Mouse (Mus musculus) forebrain, embryonic 10.5 days (tissue): ENCODE results near the gene Stxbp1. TPM values are rescaled to one million over a fixed set of nuclear protein-coding genes. Genes with fewer than 3 reads are reported as not detected.

Source experiments
- DNase-seq: peaks from one replicate; pipeline ENCODE4 v3.0.0-alpha.2; 2017; ENCODE audit warnings: low spot score; ENCODE audit errors: extremely low spot score
- H3K27ac ChIP-seq: fragments of 300-500 bp; sonication (generic); 2 replicates; pipeline ENCODE4 v1.5.1; 2016; ENCODE audit warnings: mild to moderate bottlenecking
- H3K27me3 ChIP-seq: fragments of 300-500 bp; sonication (generic); 2 replicates; pipeline ENCODE4 v1.6.1; 2016; ENCODE audit warnings: mild to moderate bottlenecking; ENCODE audit not compliant: poor library complexity, severe bottlenecking
- H3K36me3 ChIP-seq: fragments of 300-500 bp; sonication (generic); replicated peaks from 2 replicates; pipeline ENCODE4 v1.6.1; 2016; ENCODE audit warnings: mild to moderate bottlenecking, moderate library complexity
- H3K4me1 ChIP-seq: fragments of 300-500 bp; sonication (generic); 2 replicates; pipeline ENCODE4 v1.6.1; 2016
- H3K4me3 ChIP-seq: fragments of 300-500 bp; sonication (generic); 2 replicates; pipeline ENCODE4 v1.5.1; 2016; ENCODE audit warnings: mild to moderate bottlenecking, moderate library complexity
- H3K9me3 ChIP-seq: fragments of 300-500 bp; sonication (generic); 2 replicates; pipeline ENCODE4 v1.6.1; 2016; ENCODE audit warnings: mild to moderate bottlenecking, moderate library complexity
- WGBS: fragments of 180-500 bp; shearing (Covaris S2); methylation state at CpG from one replicate; pipeline ENCODE4 v1.1.7; 2016; 5-methylcytosine and 5-hydroxymethylcytosine counted together
- polyA plus RNA-seq: library from polyadenylated mRNA; unstranded; fragments of >200 nt; fragmentation: Nextera tagmentation; extraction: Ambion mirVana; gene quantifications from 2 replicates; pipeline ENCODE4 v1.2.1, GENCODE M21; 2016

Stxbp1 gene
- polyA plus RNA-seq, 1 experiment from 2014 or later = 20.8 TPM

DNA sequence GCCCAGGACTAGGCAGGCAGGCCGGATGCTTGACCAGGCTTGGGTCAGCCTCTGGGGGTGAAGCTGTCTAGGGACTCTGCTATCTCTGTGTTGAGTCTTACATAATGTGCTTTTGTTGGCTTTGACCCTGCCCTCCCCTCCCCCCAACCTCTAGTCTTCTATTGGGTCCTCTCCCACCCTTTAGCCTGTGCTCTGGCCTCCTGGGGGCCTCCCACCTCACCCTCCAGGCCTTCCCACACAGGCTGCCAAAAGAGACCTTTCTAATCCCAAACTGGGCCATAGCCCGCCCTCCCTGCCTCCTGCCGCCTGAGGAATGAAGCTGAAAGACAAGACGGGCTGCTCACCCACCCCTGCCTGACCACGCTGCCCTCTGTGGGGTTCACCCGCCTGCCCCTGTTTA is 34.0 kb upstream of the Stxbp1 start:
- no peak for DNase-seq
- 16% methylated on average over 6 of the region's 6 CpGs for WGBS
- Histone ChIP-seq H3K4me3 (no peak overlapping the region), H3K36me3 (no peaks in the 10 kb centered on the region), H3K27me3 (peaks cover 13% of the 10 kb centered on the region), H3K27ac (peak overlapping the region; percentile 78), H3K4me1 (peaks cover 88% of the 10 kb centered on the region), H3K9me3 (no peaks in the 10 kb centered on the region)

DNA sequence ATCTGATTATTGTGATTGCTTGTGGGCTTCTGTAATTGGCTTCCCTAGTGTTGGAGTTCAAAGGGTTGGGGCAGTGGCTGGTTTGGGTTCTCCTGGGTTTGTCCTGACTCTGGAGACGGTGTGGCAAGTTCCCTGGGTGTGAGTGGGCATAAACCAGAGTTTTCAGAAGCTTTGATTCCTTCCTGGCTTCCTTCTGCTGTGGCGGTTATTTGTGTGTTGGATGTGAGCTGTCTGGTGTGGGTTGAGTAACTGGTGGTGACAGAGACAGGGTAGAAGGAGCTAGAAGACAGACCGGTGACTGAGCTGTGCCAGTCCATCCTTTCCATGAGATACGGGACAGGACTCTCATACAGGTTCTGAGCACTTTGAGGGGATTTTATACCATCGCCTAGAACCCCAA is 32.5 kb upstream of the Stxbp1 start:
- H3K4me3 ChIP-seq = no peak overlapping the region
- no peaks in the 10 kb centered on the region for H3K9me3 ChIP-seq
- H3K27ac ChIP-seq = peak overlapping the region; percentile 30; the same call in 1 of the 2 replicates
- H3K4me1 ChIP-seq = peaks cover 95% of the 10 kb centered on the region
- H3K36me3 ChIP-seq = no peaks in the 10 kb centered on the region
- H3K27me3 ChIP-seq = peaks cover 13% of the 10 kb centered on the region
- DNase-seq = no peak
- WGBS = 84% methylated on average over 5 of the region's 5 CpGs

GRCm38 (mm10) chr2:32878396-32878795 is 31.4 kb upstream of the Stxbp1 start:
- Histone ChIP-seq H3K27me3 (peaks cover 13% of the 10 kb centered on the region), H3K27ac (no peak overlapping the region), H3K9me3 (no peaks in the 10 kb centered on the region), H3K4me3 (peak overlapping the region; percentile 83; the same call in 1 of the 2 replicates), H3K4me1 (peaks cover 95% of the 10 kb centered on the region), H3K36me3 (no peaks in the 10 kb centered on the region)
- no peak for DNase-seq
- WGBS = 67% methylated on average over 3 of the region's 3 CpGs

DNA sequence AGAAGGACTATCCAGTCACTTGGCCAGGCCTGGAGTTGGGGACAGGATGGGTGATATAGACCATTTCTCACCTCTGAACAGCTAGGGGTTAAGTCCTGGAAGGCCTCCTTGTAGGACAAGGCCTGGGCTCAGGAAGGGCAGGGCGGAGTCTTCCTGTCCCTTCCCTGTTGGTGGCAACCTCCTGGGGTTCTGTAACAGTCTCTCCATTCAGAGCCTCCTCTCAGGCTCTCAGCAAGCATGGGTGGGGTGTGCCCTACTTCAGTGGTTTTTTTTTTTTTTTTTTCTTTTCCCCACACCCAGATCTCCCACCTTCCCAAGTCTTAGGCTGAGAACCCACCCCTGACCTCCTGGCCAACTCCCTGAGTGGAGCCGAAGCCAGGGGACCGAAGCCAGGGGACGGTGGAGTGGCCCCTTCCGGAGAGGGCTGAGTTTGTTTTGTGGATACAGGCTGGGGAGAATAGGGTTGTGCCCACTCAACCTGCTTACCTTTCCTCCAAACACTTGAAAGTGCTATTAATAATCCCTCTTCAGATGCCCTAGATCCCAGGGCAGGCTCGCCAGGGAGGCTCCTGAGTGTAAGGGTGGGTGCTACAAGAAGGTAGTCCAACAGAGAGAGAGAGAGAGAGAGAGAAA is 30.8 kb upstream of the Stxbp1 start:
- Histone ChIP-seq H3K4me1 (peaks cover 94% of the 10 kb centered on the region), H3K27ac (0 out of 2 replicates have a peak overlapping the region, but pooled peaks have one; percentile 98), H3K4me3 (peak overlapping the region; percentile 83), H3K9me3 (no peaks in the 10 kb centered on the region), H3K27me3 (peaks cover 13% of the 10 kb centered on the region), H3K36me3 (no peaks in the 10 kb centered on the region)
- WGBS = 52% methylated on average over 6 of the region's 6 CpGs
- DNase-seq = no peak

GRCm38 (mm10) chr2:32877303-32877702 is 30.3 kb upstream of the Stxbp1 start:
- Histone ChIP-seq H3K27me3 (peaks cover 13% of the 10 kb centered on the region), H3K4me1 (peaks cover 88% of the 10 kb centered on the region), H3K9me3 (no peaks in the 10 kb centered on the region), H3K27ac (peak overlapping the region; percentile 98; the same call in 1 of the 2 replicates), H3K36me3 (no peaks in the 10 kb centered on the region), H3K4me3 (peak overlapping the region; percentile 83)
- no peak for DNase-seq
- WGBS = 28% methylated on average over 5 of the region's 5 CpGs

GRCm38 (mm10) chr2:32876490-32877302 is 29.7 kb upstream of the Stxbp1 start:
- H3K4me1 ChIP-seq = peaks cover 82% of the 10 kb centered on the region
- H3K27ac ChIP-seq = peak overlapping the region; percentile 98
- H3K9me3 ChIP-seq = no peaks in the 10 kb centered on the region
- H3K4me3 ChIP-seq = peak overlapping the region; percentile 83
- peak; percentile 47 for DNase-seq
- H3K36me3 ChIP-seq = no peaks in the 10 kb centered on the region
- WGBS = 2% methylated on average over 20 of the region's 20 CpGs
- peaks cover 13% of the 10 kb centered on the region for H3K27me3 ChIP-seq

DNA sequence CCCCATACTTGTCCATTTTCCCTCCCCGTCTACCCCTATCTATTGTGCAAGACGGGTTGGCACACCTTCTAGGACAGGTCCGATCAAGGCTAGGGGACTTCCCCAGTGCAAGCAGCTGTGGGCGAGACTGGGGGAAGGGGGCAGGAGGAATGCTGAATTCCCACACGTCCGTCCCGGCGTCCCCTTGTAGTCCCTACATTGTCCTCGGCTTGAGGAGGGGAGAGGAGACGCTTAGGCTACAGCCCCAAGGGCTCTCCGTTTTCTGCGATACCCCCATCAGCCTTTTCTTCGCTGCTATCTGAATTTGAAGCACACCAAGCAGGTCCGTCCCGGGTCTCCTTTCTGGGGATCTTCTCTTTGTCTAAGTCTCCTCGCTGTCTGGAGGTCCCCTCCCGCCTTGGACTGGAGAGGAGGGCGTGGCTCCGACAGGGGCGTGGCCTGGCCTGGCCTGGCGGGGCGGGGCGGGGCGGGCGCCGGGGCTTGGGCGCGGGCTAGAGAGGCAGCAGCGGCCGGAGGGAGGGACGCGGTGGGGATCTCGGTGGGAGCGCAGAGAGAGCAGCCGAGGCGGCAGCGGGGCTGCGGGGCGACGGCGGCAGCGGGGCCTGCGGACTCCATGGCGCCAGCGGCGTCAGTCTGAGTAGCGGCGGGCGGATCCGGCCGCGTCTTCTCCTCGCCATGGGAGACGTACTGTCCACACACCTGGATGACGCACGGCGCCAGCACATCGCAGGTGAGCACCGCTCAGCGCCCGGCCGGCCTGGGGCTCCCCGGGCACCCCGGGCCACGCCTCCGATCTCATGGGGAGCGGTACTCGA is 28.8 kb upstream of the Stxbp1 start, which contains the start of gene Fam129b:
Gene Fam129b, plus strand, starts transcription at position 440 of the 815 bp plus-strand sequence.
- peak; percentile 91 for DNase-seq
- H3K4me1 ChIP-seq = peaks cover 74% of the 10 kb centered on the region
- peaks cover 13% of the 10 kb centered on the region for H3K27me3 ChIP-seq
- under 1% methylated on average over 68 of the region's 68 CpGs for WGBS
- peak within 1 kb of the TSS; percentile 98 for H3K27ac ChIP-seq
- H3K9me3 ChIP-seq = no peaks in the 10 kb centered on the region
- no peaks in the 10 kb centered on the region for H3K36me3 ChIP-seq
- peak within 1 kb of the TSS; percentile 83 for H3K4me3 ChIP-seq

DNA sequence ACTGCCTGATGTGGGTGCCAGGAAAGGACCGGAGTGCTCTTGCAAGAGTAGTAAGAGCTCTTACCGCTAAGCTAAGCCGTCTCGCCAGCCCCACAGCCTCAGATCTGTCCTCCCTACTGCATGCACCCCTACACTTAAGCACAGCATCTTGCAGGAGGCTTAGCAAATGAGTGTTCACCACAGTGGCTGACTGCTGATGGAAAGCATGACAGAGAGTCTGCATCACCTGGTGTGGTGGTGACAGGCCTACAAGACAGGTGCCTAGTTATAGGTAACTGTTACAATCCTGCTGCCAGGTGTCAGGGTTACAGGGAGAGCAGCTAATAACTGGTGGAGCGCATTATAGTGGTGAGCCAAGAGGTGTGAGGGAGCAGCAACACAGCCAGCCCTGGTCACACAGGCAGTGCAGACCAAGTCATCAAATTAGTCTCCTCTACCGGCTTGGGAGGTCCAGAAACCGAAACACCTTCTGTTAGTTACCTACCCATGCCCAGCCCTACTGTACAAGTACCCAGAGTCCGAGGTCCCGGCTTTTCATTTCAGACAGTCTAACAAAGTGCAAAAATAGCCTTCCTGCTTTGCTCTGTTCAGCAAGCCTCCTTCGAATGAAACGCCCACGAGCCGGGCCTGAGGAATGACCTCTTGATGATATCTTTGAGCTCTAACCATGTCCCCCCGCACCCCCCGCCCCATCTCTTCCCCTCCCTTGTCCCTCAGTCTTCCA is 28.1 kb upstream of the Stxbp1 start:
- Histone ChIP-seq H3K27me3 (peaks cover 13% of the 10 kb centered on the region), H3K36me3 (no peaks in the 10 kb centered on the region), H3K4me1 (peaks cover 69% of the 10 kb centered on the region), H3K9me3 (no peaks in the 10 kb centered on the region), H3K4me3 (peak overlapping the region; percentile 83), H3K27ac (peak overlapping the region; percentile 98)
- WGBS = 17% methylated on average over 15 of the region's 15 CpGs
- no peak for DNase-seq

- Histone ChIP-seq H3K9me3 (no peaks in the 10 kb centered on the region), H3K36me3 (no peaks in the 10 kb centered on the region), H3K27ac (0 out of 2 replicates have a peak overlapping the region, but pooled peaks have one; percentile 4), H3K27me3 (peaks cover 13% of the 10 kb centered on the region), H3K4me3 (no peak overlapping the region), H3K4me1 (peaks cover 59% of the 10 kb centered on the region)
- no peak for DNase-seq
- 81% methylated on average over 3 of the region's 3 CpGs for WGBS
Observed at GRCm38 (mm10) chr2:32874070-32874469, 27.0 kb upstream of the Stxbp1 start.

DNA sequence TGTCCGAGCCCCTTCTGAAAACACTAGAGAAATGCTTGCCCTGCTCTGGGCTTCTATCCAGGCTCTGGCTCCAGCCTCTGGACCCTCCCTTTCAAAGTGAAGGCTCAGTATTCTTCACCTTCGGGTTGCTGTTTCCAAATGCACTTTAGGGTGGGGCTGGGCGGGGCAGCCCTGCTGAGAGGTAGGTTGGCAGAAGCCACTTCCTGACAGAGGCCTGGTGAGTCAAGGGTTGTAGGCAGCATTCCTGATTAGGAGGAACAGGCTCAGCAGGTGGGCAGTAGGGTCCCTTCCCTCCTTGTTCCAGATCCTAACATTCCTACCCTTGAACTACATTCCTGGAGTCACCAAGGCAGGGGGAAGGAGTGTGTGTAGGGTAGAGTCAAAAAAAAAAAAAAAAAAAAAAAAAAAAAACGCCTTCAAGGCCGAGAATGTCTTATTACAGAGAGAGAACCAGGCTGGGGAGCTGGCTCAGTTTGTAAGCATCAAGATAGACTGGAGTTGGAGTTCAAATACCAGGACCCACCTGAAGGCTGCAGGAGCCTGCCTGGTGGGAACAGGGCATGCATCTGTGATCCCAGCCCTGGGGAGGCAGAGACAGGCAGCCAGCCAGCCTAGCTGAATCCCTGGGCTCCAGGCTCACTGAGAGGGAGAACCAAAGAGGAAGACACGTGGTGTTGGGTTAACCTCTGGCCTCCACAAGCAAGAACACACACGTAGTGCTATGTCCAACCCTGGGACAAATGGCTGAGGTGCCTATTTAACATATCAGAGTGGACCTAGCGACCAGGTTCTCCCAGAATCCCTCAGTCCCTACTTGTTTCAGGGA is 23.4 kb upstream of the Stxbp1 start:
- no peak for DNase-seq
- H3K9me3 ChIP-seq = no peaks in the 10 kb centered on the region
- no peaks in the 10 kb centered on the region for H3K36me3 ChIP-seq
- peaks cover 24% of the 10 kb centered on the region for H3K4me1 ChIP-seq
- H3K27ac ChIP-seq = no peak overlapping the region
- WGBS = 58% methylated on average over 7 of the region's 8 CpGs
- H3K27me3 ChIP-seq = no peaks in the 10 kb centered on the region
- no peak overlapping the region for H3K4me3 ChIP-seq

GRCm38 (mm10) chr2:32869721-32870274 is 22.8 kb upstream of the Stxbp1 start:
- Histone ChIP-seq H3K27me3 (no peaks in the 10 kb centered on the region), H3K27ac (no peak overlapping the region), H3K4me3 (no peak overlapping the region), H3K9me3 (no peaks in the 10 kb centered on the region), H3K4me1 (peaks cover 17% of the 10 kb centered on the region), H3K36me3 (no peaks in the 10 kb centered on the region)
- no peak for DNase-seq
- 69% methylated on average over 6 of the region's 6 CpGs for WGBS
